Mouse (Mus musculus): ENCODE data around the gene Olfr507. TPM values are rescaled to one million over a fixed set of nuclear protein-coding genes. Genes with fewer than 3 reads are reported as not detected.
"Not testable (repeated sequence)": the region's sequence is repeated elsewhere in the genome, so short reads cannot be mapped to it uniquely, and the experiment has no call there.

Olfr507 gene
- polyA plus RNA-seq (2015; fragmentation: Nextera tagmentation; extraction: Ambion mirVana), result not detected in 2 replicates

GRCm38 (mm10) chr7:108621514-108621913 is at the start of gene Olfr507:
Gene Olfr507 (plus strand): TSS chr7:108621814.
- TF ChIP-seq EP300 (optimal IDR thresholded peaks at IDR 0.05), result no peak
- TF ChIP-seq CTCF (IDR thresholded peaks at IDR 0.05; ENCODE audit: low read depth), result no peak
- ATAC-seq (ENCODE audit: low FRiP score, low TSS enrichment), result no peak
- 71% methylated on average over 2 of the region's 2 CpGs for WGBS

GRCm38 (mm10) chr7:108589797-108590196 is 31.8 kb upstream of the Olfr507 start:
- Histone ChIP-seq H3K27me3 (ENCODE audit: control insufficient read depth, insufficient read depth, low read length) (no peaks in the 10 kb centered on the region), H3K36me3 (ENCODE audit: control insufficient read depth, insufficient read depth, low read length) (no peaks in the 10 kb centered on the region), H3K4me3 (ENCODE audit: low read depth, low read length) (no peak overlapping the region), H3K27ac (replicated peaks) (no peak overlapping the region), H3K9ac (ENCODE audit: low read length) (no peak overlapping the region), H3K4me1 (replicated peaks; ENCODE audit: control insufficient read depth, insufficient read depth) (no peaks in the 10 kb centered on the region), H3K9me3 (ENCODE audit: control insufficient read depth, low read length) (no peaks in the 10 kb centered on the region), H3K4me2 (replicated peaks; ENCODE audit: low read depth) (no peak overlapping the region)
- TF ChIP-seq EP300 (optimal IDR thresholded peaks at IDR 0.05) (no peak), CTCF (IDR thresholded peaks at IDR 0.05; ENCODE audit: low read depth) (no peak)
- no peak for DNase-seq (ENCODE audit: low spot score)
- WGBS, result 95% methylated on average over 1 of the region's 1 CpGs
- ATAC-seq (ENCODE audit: low FRiP score, low TSS enrichment), result no peak

More at GRCm38 (mm10) chr7:108621514-108621913, at the start of gene Olfr507:
- no peaks in the 10 kb centered on the region for H3K36me3 ChIP-seq (ENCODE audit: control insufficient read depth, insufficient read depth, low read length)
- H3K27me3 ChIP-seq (ENCODE audit: control insufficient read depth, insufficient read depth, low read length), result no peaks in the 10 kb centered on the region
- no peaks in the 10 kb centered on the region for H3K9me3 ChIP-seq (ENCODE audit: control insufficient read depth, low read length)
- H3K4me2 ChIP-seq (replicated peaks; ENCODE audit: low read depth), result no peak within 1 kb of the TSS
- H3K4me1 ChIP-seq (replicated peaks; ENCODE audit: control insufficient read depth, insufficient read depth), result no peaks in the 10 kb centered on the region
- no peak within 1 kb of the TSS for H3K27ac ChIP-seq (replicated peaks)
- no peak within 1 kb of the TSS for H3K4me3 ChIP-seq (ENCODE audit: low read depth, low read length)
- DNase-seq (ENCODE audit: low spot score), result no peak
- H3K9ac ChIP-seq (ENCODE audit: low read length), result no peak within 1 kb of the TSS

- not testable (repeated sequence) for H3K9me3 ChIP-seq (ENCODE audit: control insufficient read depth, low read length); H3K4me2 ChIP-seq (replicated peaks; ENCODE audit: low read depth); ATAC-seq (ENCODE audit: low FRiP score, low TSS enrichment); H3K27ac ChIP-seq (replicated peaks); H3K27me3 ChIP-seq (ENCODE audit: control insufficient read depth, insufficient read depth, low read length); DNase-seq (ENCODE audit: low spot score); H3K4me3 ChIP-seq (ENCODE audit: low read depth, low read length); H3K4me1 ChIP-seq (replicated peaks; ENCODE audit: control insufficient read depth, insufficient read depth); H3K36me3 ChIP-seq (ENCODE audit: control insufficient read depth, insufficient read depth, low read length); H3K9ac ChIP-seq (ENCODE audit: low read length)
- 79% methylated on average over 3 of the region's 3 CpGs for WGBS
These were observed 19.7 kb upstream of the Olfr507 start for GRCm38 (mm10) chr7:108601916-108602315.

GRCm38 (mm10) chr7:108610487-108610886 is 11.1 kb upstream of the Olfr507 start, which contains the start of gene Olfr506:
Gene Olfr506 (plus strand): TSS chr7:108610787.
- Histone ChIP-seq H3K9me3 (ENCODE audit: control insufficient read depth, low read length) (no peaks in the 10 kb centered on the region), H3K36me3 (ENCODE audit: control insufficient read depth, insufficient read depth, low read length) (no peaks in the 10 kb centered on the region), H3K4me2 (replicated peaks; ENCODE audit: low read depth) (no peak within 1 kb of the TSS), H3K4me1 (replicated peaks; ENCODE audit: control insufficient read depth, insufficient read depth) (no peaks in the 10 kb centered on the region), H3K4me3 (ENCODE audit: low read depth, low read length) (no peak within 1 kb of the TSS), H3K27me3 (ENCODE audit: control insufficient read depth, insufficient read depth, low read length) (no peaks in the 10 kb centered on the region), H3K9ac (ENCODE audit: low read length) (no peak within 1 kb of the TSS), H3K27ac (replicated peaks) (no peak within 1 kb of the TSS)
- ATAC-seq (ENCODE audit: low FRiP score, low TSS enrichment) (no peak), DNase-seq (ENCODE audit: low spot score) (no peak)
- TF ChIP-seq CTCF (IDR thresholded peaks at IDR 0.05; ENCODE audit: low read depth) (no peak), EP300 (optimal IDR thresholded peaks at IDR 0.05) (no peak)

GRCm38 (mm10) chr7:108614110-108614509 is 7.5 kb upstream of the Olfr507 start:
- ATAC-seq (ENCODE audit: low FRiP score, low TSS enrichment) (no peak), DNase-seq (ENCODE audit: low spot score) (no peak)
- Histone ChIP-seq H3K4me2 (replicated peaks; ENCODE audit: low read depth) (no peak overlapping the region), H3K27ac (replicated peaks) (no peak overlapping the region), H3K4me1 (replicated peaks; ENCODE audit: control insufficient read depth, insufficient read depth) (no peaks in the 10 kb centered on the region), H3K36me3 (ENCODE audit: control insufficient read depth, insufficient read depth, low read length) (no peaks in the 10 kb centered on the region), H3K27me3 (ENCODE audit: control insufficient read depth, insufficient read depth, low read length) (no peaks in the 10 kb centered on the region), H3K4me3 (ENCODE audit: low read depth, low read length) (no peak overlapping the region), H3K9ac (ENCODE audit: low read length) (no peak overlapping the region), H3K9me3 (ENCODE audit: control insufficient read depth, low read length) (no peaks in the 10 kb centered on the region)
- WGBS, result 66% methylated on average over 2 of the region's 2 CpGs
- TF ChIP-seq CTCF (IDR thresholded peaks at IDR 0.05; ENCODE audit: low read depth) (no peak), EP300 (optimal IDR thresholded peaks at IDR 0.05) (no peak)

- DNase-seq (ENCODE audit: low spot score) (peak; percentile 52), ATAC-seq (ENCODE audit: low FRiP score, low TSS enrichment) (peak; percentile 87)
- not testable (repeated sequence) for H3K27ac ChIP-seq (replicated peaks); H3K36me3 ChIP-seq (ENCODE audit: control insufficient read depth, insufficient read depth, low read length); H3K9me3 ChIP-seq (ENCODE audit: control insufficient read depth, low read length); H3K27me3 ChIP-seq (ENCODE audit: control insufficient read depth, insufficient read depth, low read length); H3K4me3 ChIP-seq (ENCODE audit: low read depth, low read length); H3K4me1 ChIP-seq (replicated peaks; ENCODE audit: control insufficient read depth, insufficient read depth); H3K9ac ChIP-seq (ENCODE audit: low read length); H3K4me2 ChIP-seq (replicated peaks; ENCODE audit: low read depth)
- WGBS, result 36% methylated on average over 3 of the region's 3 CpGs
These were observed 4.8 kb upstream of the Olfr507 start for GRCm38 (mm10) chr7:108616781-108617180.

All from stomach, postnatal 0 days (tissue).